Mouse (Mus musculus) CH12.LX (cell line): ENCODE data around the gene Sec11a.

ENCODE experiments used
- CHD2 ChIP-seq: IDR thresholded peaks from 2 replicates; pipeline ENCODE4 v1.6.1; 2011; ENCODE audit warnings: low read length, improper control_type of control experiment
- CTCF ChIP-seq, 2 experiments: IDR thresholded peaks in 1 of 2; conservative IDR thresholded peaks in 1 of 2; 2 replicates each; pipeline ENCODE4 v1.5.1; 2011 to 2012; ENCODE audit warnings: low read depth in 2 of 2, low read length in 2 of 2, improper control_type of control experiment in 1 of 2, inconsistent platforms in 1 of 2, mild to moderate bottlenecking in 1 of 2, moderate library complexity in 1 of 2
- E2F4 ChIP-seq: IDR thresholded peaks from 2 replicates; pipeline ENCODE4 v1.6.1; 2011; ENCODE audit warnings: low read depth, low read length, improper control_type of control experiment; ENCODE audit not compliant: insufficient replicate concordance
- MXI1 ChIP-seq: IDR thresholded peaks from 2 replicates; pipeline ENCODE4 v1.6.1; 2011; ENCODE audit warnings: mild to moderate bottlenecking, low read depth, low read length, improper control_type of control experiment
- POLR2A ChIP-seq: IDR thresholded peaks from 2 replicates; pipeline ENCODE4 v1.6.1; 2011; ENCODE audit warnings: low read depth, mild to moderate bottlenecking, improper control_type of control experiment, low read length
- RCOR1 ChIP-seq: conservative IDR thresholded peaks from 2 replicates; pipeline ENCODE4 v1.6.1; 2012; ENCODE audit warnings: low read depth, mild to moderate bottlenecking, inconsistent platforms, low read length, improper control_type of control experiment

DNA sequence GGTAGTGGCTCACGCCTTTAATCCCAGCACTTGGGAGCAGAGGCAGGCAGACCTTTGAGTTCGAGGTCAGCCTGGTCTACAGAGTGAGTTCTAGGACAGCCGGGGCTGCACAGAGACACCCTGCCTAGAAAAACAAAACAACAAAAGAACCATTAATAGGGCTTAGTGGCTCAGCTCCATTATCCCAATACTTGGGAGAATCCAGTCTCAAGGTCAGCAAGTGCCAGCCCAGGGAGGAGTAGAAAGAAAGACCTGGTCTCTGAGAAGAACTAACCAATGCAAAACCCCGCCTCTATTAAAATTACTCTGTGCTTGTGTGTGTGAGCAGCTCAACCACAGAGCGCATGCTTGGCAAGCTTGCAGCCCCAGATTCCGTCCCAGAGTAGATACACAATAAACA lies 15.2 kb upstream of the Sec11a start:
- TF ChIP-seq POLR2A (no peak), RCOR1 (no peak), CHD2 (no peak), CTCF (conservative IDR thresholded peaks at IDR 0.05 in 1 of 2, IDR thresholded peaks at IDR 0.05 in 1 of 2; ENCODE audit: low read depth in 2 of 2, low read length in 2 of 2) (no peak), E2F4 (no peak), MXI1 (no peak)
